Mouse (Mus musculus) forebrain, embryonic 11.5 days (tissue): ENCODE measurements around the gene Jazf1. TPM values are rescaled to one million over a fixed set of nuclear protein-coding genes. Genes with fewer than 3 reads are reported as not detected.

Experiments used
- ATAC-seq: fragments of 200-750 bp; cut with Nextera tagmentation; replicated peaks from 2 replicates; pipeline ENCODE4 v1.8.0; 2017; ENCODE audit warnings: moderate TSS enrichment; ENCODE audit not compliant: low FRiP score
- DNase-seq: peaks from one replicate; pipeline ENCODE4 v3.0.0-alpha.2; 2017; ENCODE audit warnings: low spot score
- H3K27ac ChIP-seq: fragments of 300-500 bp; sonication (generic); 2 replicates; pipeline ENCODE4 v1.5.1; 2014; ENCODE audit warnings: low read depth, low read length
- H3K27me3 ChIP-seq: fragments of 300-500 bp; sonication (generic); 2 replicates; pipeline ENCODE4 v1.6.1; 2014; ENCODE audit warnings: mild to moderate bottlenecking, low read length, mixed read lengths; ENCODE audit not compliant: control insufficient read depth, insufficient read depth
- H3K36me3 ChIP-seq: fragments of 300-500 bp; sonication (generic); 2 replicates; pipeline ENCODE4 v1.6.1; 2014; ENCODE audit warnings: mild to moderate bottlenecking, low read length, moderate library complexity, mixed read lengths; ENCODE audit not compliant: control insufficient read depth, insufficient read depth
- H3K4me1 ChIP-seq: fragments of 300-500 bp; sonication (generic); replicated peaks from 2 replicates; pipeline ENCODE4 v1.6.1; 2014; ENCODE audit warnings: low read length, mixed read lengths; ENCODE audit not compliant: control insufficient read depth, insufficient read depth
- H3K4me2 ChIP-seq: fragments of 300-500 bp; sonication (generic); 2 replicates; pipeline ENCODE4 v1.6.1; 2014; ENCODE audit warnings: low read depth, mild to moderate bottlenecking, low read length, moderate library complexity, mixed read lengths; ENCODE audit not compliant: severe bottlenecking
- H3K4me3 ChIP-seq: fragments of 300-500 bp; sonication (generic); 2 replicates; pipeline ENCODE4 v1.5.1; 2014; ENCODE audit warnings: low read depth, low read length
- H3K9ac ChIP-seq: fragments of 300-500 bp; sonication (generic); 2 replicates; pipeline ENCODE4 v1.6.1; 2014; ENCODE audit warnings: low read length
- H3K9me3 ChIP-seq: fragments of 300-500 bp; sonication (generic); 2 replicates; pipeline ENCODE4 v1.6.1; 2016; ENCODE audit warnings: low read length, mixed read lengths; ENCODE audit not compliant: control insufficient read depth
- WGBS: fragments of 180-500 bp; shearing (Covaris S2); extraction: QIAGEN DNeasy Blood & Tissue Kit; methylation state at CpG from one replicate; pipeline ENCODE4 v1.1.7; 2014; 5-methylcytosine and 5-hydroxymethylcytosine counted together
- polyA plus RNA-seq: library from polyadenylated mRNA; unstranded; fragments of >200 nt; fragmentation: Nextera tagmentation; extraction: Ambion mirVana; gene quantifications from 2 replicates; pipeline ENCODE4 v1.2.1, GENCODE M21; 2014

The Jazf1 gene
- polyA plus RNA-seq, 1 experiment from 2014 or later: 6.2 TPM

DNA sequence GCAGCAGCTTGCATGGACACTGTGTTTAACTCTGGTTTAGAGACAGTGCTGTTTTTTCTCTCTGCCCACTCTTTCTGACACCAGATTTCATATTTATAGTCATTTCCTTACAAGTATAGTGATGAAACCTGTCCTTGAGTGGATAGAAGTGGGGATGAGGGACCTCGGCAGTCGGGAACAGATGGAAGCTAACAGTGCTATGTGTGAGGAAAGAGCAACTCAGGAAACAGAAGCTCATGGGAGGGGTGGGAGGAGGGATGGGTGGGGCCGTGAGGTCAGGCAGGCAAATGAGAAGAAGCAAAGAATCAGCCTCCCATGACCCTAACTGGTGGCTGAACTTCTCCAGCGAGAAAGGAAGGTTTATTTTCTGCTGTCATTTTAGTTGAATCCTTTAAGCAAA, 191.3 kb downstream of the Jazf1 start:
- Histone ChIP-seq H3K4me2 (no peak overlapping the region), H3K27me3 (no peaks in the 10 kb centered on the region), H3K9me3 (no peaks in the 10 kb centered on the region; the same call in 1 of the 2 replicates), H3K4me1 (no peaks in the 10 kb centered on the region), H3K36me3 (no peaks in the 10 kb centered on the region), H3K4me3 (no peak overlapping the region), H3K27ac (no peak overlapping the region), H3K9ac (no peak overlapping the region)
- DNase-seq (no peak), ATAC-seq (no peak)
- 46% methylated on average over 4 of the region's 4 CpGs for WGBS

DNA sequence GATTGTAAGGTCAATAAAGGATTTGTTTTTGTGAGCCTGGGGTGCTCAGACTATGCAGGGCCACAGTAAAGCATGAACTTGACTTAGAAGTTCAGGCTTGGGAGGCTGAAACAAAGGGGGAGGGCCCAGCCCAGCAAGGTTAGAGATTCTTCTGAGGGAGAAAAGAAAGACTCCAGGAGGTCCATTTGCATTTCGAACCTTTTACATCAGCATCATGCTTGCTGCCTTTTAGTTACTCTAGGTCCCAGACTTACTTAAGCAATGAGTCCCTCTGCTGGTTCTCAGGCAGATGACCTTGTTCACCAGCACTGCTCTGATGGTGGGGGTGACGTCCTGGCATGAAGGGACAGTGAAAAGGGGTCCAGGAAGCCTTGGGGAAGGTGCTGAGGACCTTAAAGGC, 197.1 kb downstream of the Jazf1 start:
- Histone ChIP-seq H3K27me3 (peaks cover 4% of the 10 kb centered on the region), H3K9ac (no peak overlapping the region), H3K4me1 (no peaks in the 10 kb centered on the region; the same call in 1 of the 2 replicates), H3K4me2 (no peak overlapping the region), H3K27ac (no peak overlapping the region), H3K36me3 (no peaks in the 10 kb centered on the region), H3K4me3 (no peak overlapping the region), H3K9me3 (no peaks in the 10 kb centered on the region)
- DNase-seq (no peak), ATAC-seq (no peak)
- WGBS: 16% methylated on average over 2 of the region's 2 CpGs

DNA sequence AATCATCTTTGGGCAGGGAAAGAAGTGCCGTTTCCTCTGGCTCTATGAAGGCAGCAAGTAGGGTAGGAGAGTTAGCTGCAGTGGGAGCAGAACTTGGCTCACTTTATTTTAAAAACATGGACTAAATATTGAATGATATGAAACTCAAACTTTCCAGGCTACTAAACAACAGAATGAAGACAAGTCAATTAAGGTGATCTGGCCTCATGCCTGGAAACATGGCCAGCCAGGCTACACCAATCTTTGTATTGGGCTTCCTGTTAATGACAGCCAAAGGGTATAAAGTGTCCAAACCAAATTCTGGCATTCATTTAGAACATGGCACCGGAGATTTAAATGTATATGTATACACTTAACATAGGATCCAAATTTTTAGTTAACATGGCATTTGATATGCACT, 199.2 kb downstream of the Jazf1 start:
- H3K9ac ChIP-seq: no peak overlapping the region
- no peak overlapping the region for H3K4me3 ChIP-seq
- no peak overlapping the region for H3K4me2 ChIP-seq
- no peak for DNase-seq
- no peak overlapping the region for H3K27ac ChIP-seq
- no peaks in the 10 kb centered on the region for H3K36me3 ChIP-seq
- no peaks in the 10 kb centered on the region; the same call in 1 of the 2 replicates for H3K4me1 ChIP-seq
- H3K9me3 ChIP-seq: no peaks in the 10 kb centered on the region
- peaks cover 4% of the 10 kb centered on the region for H3K27me3 ChIP-seq
- ATAC-seq: no peak
- WGBS: 97% methylated on average over 2 of the region's 2 CpGs

DNA sequence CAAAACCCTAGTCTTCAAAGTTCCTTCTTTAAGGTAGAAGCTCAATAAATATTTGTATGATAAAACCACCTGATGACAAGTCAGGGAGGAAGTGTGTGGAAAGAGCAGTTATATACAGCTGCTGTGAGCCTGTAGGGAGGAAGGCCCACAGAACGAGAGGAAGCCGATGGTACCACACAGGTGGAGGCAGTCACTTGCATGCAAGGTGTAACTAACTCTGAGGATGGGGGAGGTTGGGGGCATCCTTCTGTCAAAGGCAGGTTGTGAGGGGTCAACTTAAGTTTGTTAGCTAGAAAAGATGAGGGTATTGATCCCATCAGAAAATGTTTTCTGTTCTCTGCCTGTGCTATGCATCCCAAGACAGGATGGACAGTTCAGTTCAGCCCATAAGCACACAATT, 200.1 kb downstream of the Jazf1 start:
- H3K9ac ChIP-seq: no peak overlapping the region
- ATAC-seq: no peak
- DNase-seq: no peak
- WGBS: 87% methylated on average over 2 of the region's 2 CpGs
- H3K9me3 ChIP-seq: no peaks in the 10 kb centered on the region
- H3K27me3 ChIP-seq: peaks cover 4% of the 10 kb centered on the region
- H3K4me2 ChIP-seq: no peak overlapping the region
- no peak overlapping the region for H3K4me3 ChIP-seq
- no peaks in the 10 kb centered on the region for H3K36me3 ChIP-seq
- no peaks in the 10 kb centered on the region; the same call in 1 of the 2 replicates for H3K4me1 ChIP-seq
- H3K27ac ChIP-seq: no peak overlapping the region

DNA sequence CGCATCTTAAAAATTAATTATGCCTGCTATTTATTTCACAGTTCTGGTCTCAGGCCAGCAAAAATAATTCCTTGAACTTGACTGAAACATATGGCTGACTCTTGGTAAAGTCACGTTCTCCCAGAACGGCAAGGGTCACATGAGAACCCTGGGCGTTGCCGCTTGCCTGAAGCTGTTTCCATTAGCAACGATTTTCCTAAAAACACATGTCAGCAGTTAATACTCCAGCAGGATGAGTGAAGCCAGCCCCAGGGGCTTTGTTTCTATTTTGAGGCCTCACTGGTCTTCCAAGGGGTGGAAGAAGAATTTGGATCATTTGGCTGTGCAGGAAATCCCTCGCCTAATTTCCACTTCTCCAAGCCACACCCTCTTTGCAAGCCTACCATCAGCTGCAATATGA, 206.5 kb downstream of the Jazf1 start:
- no peak overlapping the region for H3K27ac ChIP-seq
- WGBS: 68% methylated on average over 7 of the region's 7 CpGs
- peaks cover 8% of the 10 kb centered on the region; the same call in 1 of the 2 replicates for H3K4me1 ChIP-seq
- H3K36me3 ChIP-seq: no peaks in the 10 kb centered on the region
- DNase-seq (no peak), ATAC-seq (no peak)
- no peak overlapping the region for H3K4me2 ChIP-seq
- no peaks in the 10 kb centered on the region for H3K9me3 ChIP-seq
- H3K9ac ChIP-seq: no peak overlapping the region
- H3K27me3 ChIP-seq: peaks cover 12% of the 10 kb centered on the region; the same call in 1 of the 2 replicates
- no peak overlapping the region for H3K4me3 ChIP-seq

DNA sequence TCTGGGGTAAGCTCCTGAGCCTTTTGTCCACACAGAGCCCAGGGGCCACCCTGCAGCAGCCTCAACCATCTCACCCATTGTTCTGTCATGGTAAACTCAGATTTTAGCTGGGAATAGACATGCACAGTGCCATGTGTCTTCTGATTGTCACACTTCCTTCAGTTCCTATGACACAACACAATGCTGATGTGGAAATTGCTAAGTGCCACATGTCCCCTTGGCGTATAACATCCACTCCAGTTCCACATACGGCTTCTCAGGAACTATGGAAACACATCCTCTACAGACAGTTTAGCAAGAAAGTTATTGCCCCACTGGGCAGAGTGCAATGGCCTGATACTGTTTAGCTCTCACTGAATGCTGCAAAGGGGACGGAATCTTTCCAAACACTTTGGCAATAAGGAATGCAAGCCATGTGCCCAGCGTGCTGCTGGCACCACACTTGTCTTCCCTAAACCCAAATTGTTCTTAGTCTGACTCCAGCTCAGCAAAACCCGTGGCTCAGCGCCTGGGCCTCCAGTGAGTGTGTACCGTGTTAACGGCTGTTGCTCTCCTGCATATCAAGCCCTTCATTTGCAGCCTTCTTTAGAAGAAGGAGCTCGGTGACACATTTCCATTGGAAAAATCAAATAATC, 207.1 kb downstream of the Jazf1 start:
- H3K27me3 ChIP-seq: peaks cover 17% of the 10 kb centered on the region; the same call in 1 of the 2 replicates
- H3K4me3 ChIP-seq: no peak overlapping the region
- no peaks in the 10 kb centered on the region for H3K36me3 ChIP-seq
- H3K9me3 ChIP-seq: no peaks in the 10 kb centered on the region
- H3K9ac ChIP-seq: no peak overlapping the region
- no peak overlapping the region for H3K4me2 ChIP-seq
- DNase-seq: no peak
- peaks cover 8% of the 10 kb centered on the region; the same call in 1 of the 2 replicates for H3K4me1 ChIP-seq
- ATAC-seq: no peak
- WGBS: 81% methylated on average over 9 of the region's 9 CpGs
- H3K27ac ChIP-seq: no peak overlapping the region

DNA sequence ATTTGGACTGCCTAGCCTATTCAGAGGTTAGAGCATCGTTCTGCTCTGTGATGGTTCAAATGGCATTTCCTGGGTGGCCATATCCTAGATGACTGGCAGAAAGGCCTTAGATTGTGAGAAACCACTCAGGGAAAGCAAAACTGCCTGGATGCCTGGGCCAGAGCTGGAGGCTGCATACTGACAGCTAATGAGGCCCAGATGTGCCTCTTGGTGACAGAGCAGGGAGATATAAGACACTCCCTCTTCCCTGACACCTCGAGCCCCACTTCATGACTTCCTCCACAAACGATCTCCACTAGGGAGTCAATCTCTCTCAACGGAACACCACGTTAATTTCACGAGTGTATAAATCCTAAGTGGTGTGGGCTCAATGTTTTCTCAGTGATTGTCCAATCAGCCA, 207.7 kb downstream of the Jazf1 start:
- 56% methylated on average over 6 of the region's 6 CpGs for WGBS
- peaks cover 20% of the 10 kb centered on the region; the same call in 1 of the 2 replicates for H3K27me3 ChIP-seq

DNA sequence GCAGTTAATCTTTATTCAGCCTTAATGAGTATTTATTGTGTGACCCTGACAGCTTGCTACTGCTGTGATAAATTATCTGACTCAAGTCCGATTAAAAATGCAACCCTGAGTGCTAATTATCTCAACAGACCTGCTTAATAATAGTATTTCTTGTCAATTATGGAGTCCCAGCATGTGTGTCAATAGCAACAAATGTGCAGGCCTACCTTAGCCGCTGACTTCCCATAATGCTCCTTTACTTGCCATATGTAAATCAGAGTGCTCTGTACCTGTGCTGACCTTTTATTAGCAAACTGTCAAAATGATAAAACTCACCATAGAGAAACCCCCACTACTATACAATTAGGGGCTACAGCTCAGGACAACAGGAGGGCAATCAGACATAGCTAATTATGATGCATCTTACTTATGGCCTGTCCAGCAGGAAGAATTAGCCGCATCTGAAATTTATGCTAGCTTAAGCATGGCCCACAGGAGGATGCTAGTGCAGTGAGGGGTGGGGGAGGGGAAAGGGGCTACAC, 209.5 kb downstream of the Jazf1 start:
- 46% methylated on average over 3 of the region's 3 CpGs for WGBS
- no peak for DNase-seq
- Histone ChIP-seq H3K27ac (no peak overlapping the region), H3K27me3 (peaks cover 29% of the 10 kb centered on the region), H3K4me1 (peaks cover 8% of the 10 kb centered on the region; the same call in 1 of the 2 replicates), H3K9me3 (no peaks in the 10 kb centered on the region), H3K4me3 (no peak overlapping the region), H3K36me3 (no peaks in the 10 kb centered on the region), H3K9ac (no peak overlapping the region), H3K4me2 (no peak overlapping the region)
- ATAC-seq: peak; percentile 56; the same call in 1 of the 2 replicates

More for the DNA sequence above, 207.7 kb downstream of the Jazf1 start:
- peaks cover 8% of the 10 kb centered on the region; the same call in 1 of the 2 replicates for H3K4me1 ChIP-seq
- no peak overlapping the region for H3K4me3 ChIP-seq
- ATAC-seq (no peak), DNase-seq (no peak)
- no peaks in the 10 kb centered on the region for H3K9me3 ChIP-seq
- H3K36me3 ChIP-seq: no peaks in the 10 kb centered on the region
- H3K4me2 ChIP-seq: no peak overlapping the region
- no peak overlapping the region for H3K27ac ChIP-seq
- no peak overlapping the region for H3K9ac ChIP-seq
